Mouse (Mus musculus): ENCODE measurements at regions not wholly inside any gene's neighbourhood (a gene's known extent, or its start where the extent isn't known, plus 50 kb on each side); places are given as distances from the start of the nearest gene placed in this dataset.

- no peak overlapping the region for H3K27ac ChIP-seq (replicated peaks; ENCODE audit: low read depth, low read length)
- DNase-seq (ENCODE audit: low spot score), result no peak
- no peak for ATAC-seq (ENCODE audit: low read depth)
- H3K36me3 ChIP-seq (ENCODE audit: control insufficient read depth, insufficient read depth, low read length), result no peaks in the 10 kb centered on the region
- H3K4me3 ChIP-seq (ENCODE audit: low read depth, low read length), result no peak overlapping the region
- no peaks in the 10 kb centered on the region for H3K9me3 ChIP-seq (ENCODE audit: control insufficient read depth, low read length)
- no peak overlapping the region for H3K4me2 ChIP-seq (ENCODE audit: low read depth, low read length)
- H3K4me1 ChIP-seq (ENCODE audit: control insufficient read depth, insufficient read depth, low read length), result no peaks in the 10 kb centered on the region; the same call in 1 of the 2 replicates
- H3K9ac ChIP-seq (ENCODE audit: low read depth, low read length), result no peak overlapping the region
- 27% methylated on average over 1 of the region's 1 CpGs for WGBS
- no peaks in the 10 kb centered on the region for H3K27me3 ChIP-seq (replicated peaks; ENCODE audit: control insufficient read depth, insufficient read depth, low read length)
These were observed 104.9 kb downstream of the Tmem30b start for GRCm38 (mm10) chr12:73441326-73441725.

GRCm38 (mm10) chr12:73434684-73435083 is 111.5 kb downstream of the Tmem30b start:
- peaks cover 4% of the 10 kb centered on the region; the same call in 1 of the 2 replicates for H3K4me1 ChIP-seq (ENCODE audit: control insufficient read depth, insufficient read depth, low read length)
- H3K4me2 ChIP-seq (ENCODE audit: low read depth, low read length), result no peak overlapping the region
- no peaks in the 10 kb centered on the region for H3K9me3 ChIP-seq (ENCODE audit: control insufficient read depth, low read length)
- no peak overlapping the region for H3K27ac ChIP-seq (replicated peaks; ENCODE audit: low read depth, low read length)
- no peak for ATAC-seq (ENCODE audit: low read depth)
- no peak overlapping the region for H3K9ac ChIP-seq (ENCODE audit: low read depth, low read length)
- DNase-seq (ENCODE audit: low spot score), result peak; percentile 61
- 44% methylated on average over 10 of the region's 10 CpGs for WGBS
- no peaks in the 10 kb centered on the region for H3K27me3 ChIP-seq (replicated peaks; ENCODE audit: control insufficient read depth, insufficient read depth, low read length)
- H3K4me3 ChIP-seq (ENCODE audit: low read depth, low read length), result no peak overlapping the region
- no peaks in the 10 kb centered on the region for H3K36me3 ChIP-seq (ENCODE audit: control insufficient read depth, insufficient read depth, low read length)

GRCm38 (mm10) chr12:73432546-73432945 is 113.6 kb downstream of the Tmem30b start:
- no peaks in the 10 kb centered on the region for H3K9me3 ChIP-seq (ENCODE audit: control insufficient read depth, low read length)
- H3K27me3 ChIP-seq (replicated peaks; ENCODE audit: control insufficient read depth, insufficient read depth, low read length), result no peaks in the 10 kb centered on the region
- no peak overlapping the region for H3K9ac ChIP-seq (ENCODE audit: low read depth, low read length)
- no peak for DNase-seq (ENCODE audit: low spot score)
- no peak for ATAC-seq (ENCODE audit: low read depth)
- no peak overlapping the region for H3K4me3 ChIP-seq (ENCODE audit: low read depth, low read length)
- WGBS, result 87% methylated on average over 5 of the region's 5 CpGs
- H3K36me3 ChIP-seq (ENCODE audit: control insufficient read depth, insufficient read depth, low read length), result no peaks in the 10 kb centered on the region
- peaks cover 20% of the 10 kb centered on the region; the same call in 1 of the 2 replicates for H3K4me1 ChIP-seq (ENCODE audit: control insufficient read depth, insufficient read depth, low read length)
- no peak overlapping the region for H3K27ac ChIP-seq (replicated peaks; ENCODE audit: low read depth, low read length)
- no peak overlapping the region for H3K4me2 ChIP-seq (ENCODE audit: low read depth, low read length)

GRCm38 (mm10) chr12:73428171-73428570 is 118.0 kb downstream of the Tmem30b start:
- Histone ChIP-seq H3K36me3 (ENCODE audit: control insufficient read depth, insufficient read depth, low read length) (no peaks in the 10 kb centered on the region), H3K27ac (replicated peaks; ENCODE audit: low read depth, low read length) (peak overlapping the region; percentile 72), H3K9me3 (ENCODE audit: control insufficient read depth, low read length) (no peaks in the 10 kb centered on the region), H3K9ac (ENCODE audit: low read depth, low read length) (peak overlapping the region; percentile 34; the same call in 1 of the 2 replicates), H3K4me1 (ENCODE audit: control insufficient read depth, insufficient read depth, low read length) (peaks cover 18% of the 10 kb centered on the region; the same call in 1 of the 2 replicates), H3K4me3 (ENCODE audit: low read depth, low read length) (0 out of 2 replicates have a peak overlapping the region, but pooled peaks have one; percentile 21), H3K27me3 (replicated peaks; ENCODE audit: control insufficient read depth, insufficient read depth, low read length) (no peaks in the 10 kb centered on the region), H3K4me2 (ENCODE audit: low read depth, low read length) (peak overlapping the region; percentile 47)
- ATAC-seq (ENCODE audit: low read depth) (no peak), DNase-seq (ENCODE audit: low spot score) (peak; percentile 77)
- WGBS, result 31% methylated on average over 12 of the region's 12 CpGs

GRCm38 (mm10) chr12:73424814-73425213 is 121.4 kb downstream of the Tmem30b start:
- Histone ChIP-seq H3K9me3 (ENCODE audit: control insufficient read depth, low read length) (no peaks in the 10 kb centered on the region), H3K4me1 (ENCODE audit: control insufficient read depth, insufficient read depth, low read length) (peaks cover 18% of the 10 kb centered on the region; the same call in 1 of the 2 replicates), H3K27me3 (replicated peaks; ENCODE audit: control insufficient read depth, insufficient read depth, low read length) (no peaks in the 10 kb centered on the region), H3K4me2 (ENCODE audit: low read depth, low read length) (no peak overlapping the region), H3K27ac (replicated peaks; ENCODE audit: low read depth, low read length) (no peak overlapping the region), H3K9ac (ENCODE audit: low read depth, low read length) (no peak overlapping the region), H3K4me3 (ENCODE audit: low read depth, low read length) (no peak overlapping the region), H3K36me3 (ENCODE audit: control insufficient read depth, insufficient read depth, low read length) (no peaks in the 10 kb centered on the region)
- DNase-seq (ENCODE audit: low spot score) (peak; percentile 57), ATAC-seq (ENCODE audit: low read depth) (no peak; the same call in 1 of the 2 replicates)
- 48% methylated on average over 7 of the region's 7 CpGs for WGBS

- Histone ChIP-seq H3K4me1 (ENCODE audit: control insufficient read depth, insufficient read depth, low read length) (peaks cover 26% of the 10 kb centered on the region), H3K9ac (ENCODE audit: low read depth, low read length) (no peak overlapping the region), H3K27ac (replicated peaks; ENCODE audit: low read depth, low read length) (no peak overlapping the region), H3K4me2 (ENCODE audit: low read depth, low read length) (no peak overlapping the region), H3K27me3 (replicated peaks; ENCODE audit: control insufficient read depth, insufficient read depth, low read length) (no peaks in the 10 kb centered on the region), H3K36me3 (ENCODE audit: control insufficient read depth, insufficient read depth, low read length) (no peaks in the 10 kb centered on the region), H3K9me3 (ENCODE audit: control insufficient read depth, low read length) (no peaks in the 10 kb centered on the region), H3K4me3 (ENCODE audit: low read depth, low read length) (no peak overlapping the region)
- WGBS, result 55% methylated on average over 3 of the region's 3 CpGs
- DNase-seq (ENCODE audit: low spot score) (no peak), ATAC-seq (ENCODE audit: low read depth) (no peak)
These were observed 129.1 kb downstream of the Tmem30b start for GRCm38 (mm10) chr12:73417101-73417500.

- no peak overlapping the region for H3K4me2 ChIP-seq (ENCODE audit: low read depth, low read length)
- no peaks in the 10 kb centered on the region for H3K9me3 ChIP-seq (ENCODE audit: control insufficient read depth, low read length)
- ATAC-seq (ENCODE audit: low read depth) (peak; percentile 84), DNase-seq (ENCODE audit: low spot score) (peak; percentile 93)
- H3K27ac ChIP-seq (replicated peaks; ENCODE audit: low read depth, low read length), result peak overlapping the region; percentile 39
- H3K36me3 ChIP-seq (ENCODE audit: control insufficient read depth, insufficient read depth, low read length), result no peaks in the 10 kb centered on the region
- 28% methylated on average over 16 of the region's 16 CpGs for WGBS
- H3K27me3 ChIP-seq (replicated peaks; ENCODE audit: control insufficient read depth, insufficient read depth, low read length), result no peaks in the 10 kb centered on the region
- H3K4me3 ChIP-seq (ENCODE audit: low read depth, low read length), result no peak overlapping the region
- peaks cover 26% of the 10 kb centered on the region for H3K4me1 ChIP-seq (ENCODE audit: control insufficient read depth, insufficient read depth, low read length)
- H3K9ac ChIP-seq (ENCODE audit: low read depth, low read length), result no peak overlapping the region
These were observed 129.8 kb downstream of the Tmem30b start for GRCm38 (mm10) chr12:73416367-73416897.

- no peaks in the 10 kb centered on the region for H3K27me3 ChIP-seq (replicated peaks; ENCODE audit: control insufficient read depth, insufficient read depth, low read length)
- H3K27ac ChIP-seq (replicated peaks; ENCODE audit: low read depth, low read length), result peak overlapping the region; percentile 39
- no peaks in the 10 kb centered on the region for H3K9me3 ChIP-seq (ENCODE audit: control insufficient read depth, low read length)
- no peak overlapping the region for H3K4me2 ChIP-seq (ENCODE audit: low read depth, low read length)
- no peaks in the 10 kb centered on the region for H3K36me3 ChIP-seq (ENCODE audit: control insufficient read depth, insufficient read depth, low read length)
- ATAC-seq (ENCODE audit: low read depth), result peak; percentile 70
- DNase-seq (ENCODE audit: low spot score), result no peak
- peaks cover 30% of the 10 kb centered on the region for H3K4me1 ChIP-seq (ENCODE audit: control insufficient read depth, insufficient read depth, low read length)
- no peak overlapping the region for H3K9ac ChIP-seq (ENCODE audit: low read depth, low read length)
- WGBS, result 43% methylated on average over 7 of the region's 7 CpGs
- H3K4me3 ChIP-seq (ENCODE audit: low read depth, low read length), result no peak overlapping the region
These were observed 129.3 kb downstream of the Slc38a6 start for GRCm38 (mm10) chr12:73415856-73416366.
